Mouse (Mus musculus): ENCODE results near the gene D930007J09Rik.

D930007J09Rik gene

GRCm38 (mm10) chr13:32759036-32759435, 43.6 kb downstream of the D930007J09Rik start:
- no peak for DNase-seq (ENCODE audit: low read depth, low spot score)

Measured in skeletal muscle tissue, adult 2 months (tissue).